In genomic region chr3:127547882-127548281, GRCm38 (mm10) we compare ENCODE assay signal across 8 mouse cellular contexts. TPM values are rescaled to one million over a fixed set of nuclear protein-coding genes. Genes with fewer than 3 reads are reported as not detected.
DNase-seq lines count a peak whose midpoint lies in the region; ATAC-seq and TF ChIP-seq lines count a peak whose summit lies in the region.

No protein-coding gene starts in this region.

- peaks cover 8% of the 10 kb centered on the region for H3K4me1 ChIP-seq in hindbrain, embryonic 10.5 days (replicated peaks)
- H3K4me1 ChIP-seq in hindbrain, embryonic 14.5 days (replicated peaks; ENCODE audit: control insufficient read depth, insufficient read depth, low read length), result 0 out of 2 replicates have a peak, but pooled peaks cover 2% of the 10 kb centered on the region
- H3K4me1 ChIP-seq in liver, postnatal 0 days (ENCODE audit: insufficient read depth), result peaks cover 3% of the 10 kb centered on the region; the same call in 1 of the 2 replicates

- no peaks in the 10 kb centered on the region for H3K9me3 ChIP-seq in hindbrain, embryonic 10.5 days
- H3K9me3 ChIP-seq in hindbrain, embryonic 14.5 days (ENCODE audit: control insufficient read depth, low read length), result no peaks in the 10 kb centered on the region
- H3K9me3 ChIP-seq in liver, postnatal 0 days (ENCODE audit: low read length), result no peaks in the 10 kb centered on the region

- TF ChIP-seq CTCF in liver, postnatal 0 days (IDR thresholded peaks at IDR 0.05; ENCODE audit: low read depth), result peak; percentile 64

- no peaks in the 10 kb centered on the region for H3K27me3 ChIP-seq in hindbrain, embryonic 10.5 days (ENCODE audit: insufficient read depth, poor library complexity, severe bottlenecking)
- no peaks in the 10 kb centered on the region for H3K27me3 ChIP-seq in hindbrain, embryonic 14.5 days (ENCODE audit: control insufficient read depth, insufficient read depth, low read length)
- H3K27me3 ChIP-seq in liver, postnatal 0 days (ENCODE audit: insufficient read depth, low read length), result no peaks in the 10 kb centered on the region

- no peak overlapping the region for H3K4me2 ChIP-seq in hindbrain, embryonic 14.5 days (replicated peaks)
- no peak overlapping the region for H3K4me2 ChIP-seq in liver, postnatal 0 days (ENCODE audit: low read depth, low read length)

- peak; percentile 42 for DNase-seq in hindbrain, embryonic 10.5 days (ENCODE audit: low spot score)
- DNase-seq in hindbrain, embryonic 14.5 days (ENCODE audit: low spot score), result no peak
- DNase-seq in right cerebral cortex, postnatal 4 days, result peak; percentile 39
- no peak for DNase-seq in right cerebral cortex, postnatal 36 days (ENCODE audit: low spot score in 2 of 2)
- peak; percentile 24 for DNase-seq in brain, adult 2 months (ENCODE audit: low read depth, low spot score)
- DNase-seq in liver, postnatal 0 days, result peak; percentile 48
- no peak for DNase-seq in frontal cortex, postnatal 10 days (ENCODE audit: low spot score in 2 of 2)
- DNase-seq in cerebellum, adult 11 months, result no peak

- H3K4me3 ChIP-seq in hindbrain, embryonic 10.5 days, result no peak overlapping the region
- H3K4me3 ChIP-seq in hindbrain, embryonic 14.5 days (replicated peaks; ENCODE audit: low read length), result no peak overlapping the region
- no peak overlapping the region for H3K4me3 ChIP-seq in liver, postnatal 0 days (ENCODE audit: low read depth, low read length)

- peaks cover 41% of the 10 kb centered on the region for H3K36me3 ChIP-seq in hindbrain, embryonic 10.5 days
- H3K36me3 ChIP-seq in hindbrain, embryonic 14.5 days (replicated peaks; ENCODE audit: control insufficient read depth, insufficient read depth), result peaks cover 39% of the 10 kb centered on the region
- H3K36me3 ChIP-seq in liver, postnatal 0 days (replicated peaks; ENCODE audit: insufficient read depth, low read length), result peaks cover 27% of the 10 kb centered on the region

- H3K27ac ChIP-seq in hindbrain, embryonic 10.5 days, result no peak overlapping the region
- H3K27ac ChIP-seq in hindbrain, embryonic 14.5 days, result no peak overlapping the region
- no peak overlapping the region for H3K27ac ChIP-seq in liver, postnatal 0 days (ENCODE audit: low read depth)

- WGBS in hindbrain, embryonic 10.5 days, result 23% methylated on average over 5 of the region's 5 CpGs
- WGBS in hindbrain, embryonic 14.5 days, result 33% methylated on average over 5 of the region's 5 CpGs
- WGBS in liver, postnatal 0 days (ENCODE audit: insufficient replicate concordance), result 58% methylated on average over 5 of the region's 5 CpGs

- H3K9ac ChIP-seq in hindbrain, embryonic 14.5 days, result no peak overlapping the region
- no peak overlapping the region for H3K9ac ChIP-seq in liver, postnatal 0 days (replicated peaks)

- no peak for ATAC-seq in hindbrain, embryonic 14.5 days (ENCODE audit: low FRiP score)
- no peak for ATAC-seq in liver, postnatal 0 days

- no peak for TF ChIP-seq EP300 in liver, postnatal 0 days (IDR thresholded peaks at IDR 0.05; ENCODE audit: low read depth)

RNA-seq across cellular contexts. Expression of gene Larp7, which starts 5.3 kb away (rescaled TPM):
- polyA plus RNA-seq in hindbrain, embryonic 10.5 days (2016; fragmentation: Nextera tagmentation; extraction: Ambion mirVana), result 50.7 and 74.1 TPM in 2 replicates
- polyA plus RNA-seq in hindbrain, embryonic 14.5 days (2014; fragmentation: Nextera tagmentation; extraction: Ambion mirVana), result 25.6 and 27.0 TPM in 2 replicates
- 19.3 and 20.5 TPM in 2 replicates for polyA plus RNA-seq in liver, postnatal 0 days (2015; fragmentation: Nextera tagmentation; extraction: Ambion mirVana)

RNA-seq across cellular contexts. Expression of gene Zgrf1, which starts 5.4 kb away (rescaled TPM):
- 16.6 and 19.4 TPM in 2 replicates for polyA plus RNA-seq in hindbrain, embryonic 10.5 days (2016; fragmentation: Nextera tagmentation; extraction: Ambion mirVana)
- 2.6 and 2.7 TPM in 2 replicates for polyA plus RNA-seq in hindbrain, embryonic 14.5 days (2014; fragmentation: Nextera tagmentation; extraction: Ambion mirVana)
- 1.1 and 1.5 TPM in 2 replicates for polyA plus RNA-seq in liver, postnatal 0 days (2015; fragmentation: Nextera tagmentation; extraction: Ambion mirVana)

RNA-seq across cellular contexts. Expression of gene Ank2, which starts 48.7 kb away (rescaled TPM):
- polyA plus RNA-seq in hindbrain, embryonic 10.5 days (2016; fragmentation: Nextera tagmentation; extraction: Ambion mirVana), result 43.0 and 65.3 TPM in 2 replicates
- polyA plus RNA-seq in hindbrain, embryonic 14.5 days (2014; fragmentation: Nextera tagmentation; extraction: Ambion mirVana), result 180 and 204 TPM in 2 replicates
- 4.7 and 5.1 TPM in 2 replicates for polyA plus RNA-seq in liver, postnatal 0 days (2015; fragmentation: Nextera tagmentation; extraction: Ambion mirVana)

Comparison
In these comparisons a context has a peak if more than half of its experiments do, and no peak if none do; other contexts are left out.
1. DNase-seq: peak in hindbrain, embryonic 10.5 days (single experiment), right cerebral cortex, postnatal 4 days (single experiment), brain, adult 2 months (single experiment) and liver, postnatal 0 days (single experiment); none in hindbrain, embryonic 14.5 days (single experiment), right cerebral cortex, postnatal 36 days (0 of 2), frontal cortex, postnatal 10 days (0 of 2) and cerebellum, adult 11 months (single experiment).